Mouse (Mus musculus) olfactory bulb, adult 2 months (tissue): Measurements from ENCODE around the gene Asb6.

ENCODE experiments used
- CTCF ChIP-seq: fragments of 200-500 bp; IDR thresholded peaks from 2 replicates; pipeline ENCODE4 v1.5.1; 2012; ENCODE audit warnings: low read depth, mild to moderate bottlenecking, low read length, moderate library complexity; ENCODE audit not compliant: insufficient read depth
- POLR2A ChIP-seq: fragments of 200-500 bp; IDR thresholded peaks from 2 replicates; pipeline ENCODE4 v1.6.1; 2012; ENCODE audit warnings: mild to moderate bottlenecking, low read depth, low read length, moderate library complexity; ENCODE audit not compliant: insufficient read depth

DNA sequence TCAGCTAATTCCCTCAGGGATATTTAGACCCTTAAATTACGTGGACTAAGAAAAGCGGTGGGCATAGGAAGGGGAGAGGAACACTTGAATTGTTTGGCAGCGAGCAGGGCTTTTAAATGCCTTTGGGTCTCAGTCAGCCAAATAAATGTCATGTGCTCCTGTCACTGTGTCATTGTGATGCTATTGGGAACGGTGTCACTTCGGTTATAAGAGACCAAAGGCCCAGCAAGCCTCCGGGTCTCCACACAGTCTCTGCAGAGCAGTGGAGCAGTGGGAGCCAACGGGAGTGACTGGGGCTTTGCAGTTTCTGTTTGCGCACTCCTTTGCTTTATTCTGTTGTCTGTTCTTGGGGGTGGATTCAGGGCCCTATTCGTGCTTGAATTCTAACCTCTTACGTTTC, 44.3 kb upstream of the Asb6 start:
- TF ChIP-seq CTCF (no peak), POLR2A (no peak)
